Mouse (Mus musculus) lung, postnatal 10 days (tissue): ENCODE measurements around the gene Polr2i.
A peak's percentile ranks its signal among the peaks of the same experiment; 100 is the strongest.
"Not testable (repeated sequence)": the region's sequence is repeated elsewhere in the genome, so short reads cannot be mapped to it uniquely, and the experiment has no call there.

Experiments
- DNase-seq: peaks from one replicate; pipeline ENCODE4 v3.0.0; 2021

The Polr2i gene

DNA sequence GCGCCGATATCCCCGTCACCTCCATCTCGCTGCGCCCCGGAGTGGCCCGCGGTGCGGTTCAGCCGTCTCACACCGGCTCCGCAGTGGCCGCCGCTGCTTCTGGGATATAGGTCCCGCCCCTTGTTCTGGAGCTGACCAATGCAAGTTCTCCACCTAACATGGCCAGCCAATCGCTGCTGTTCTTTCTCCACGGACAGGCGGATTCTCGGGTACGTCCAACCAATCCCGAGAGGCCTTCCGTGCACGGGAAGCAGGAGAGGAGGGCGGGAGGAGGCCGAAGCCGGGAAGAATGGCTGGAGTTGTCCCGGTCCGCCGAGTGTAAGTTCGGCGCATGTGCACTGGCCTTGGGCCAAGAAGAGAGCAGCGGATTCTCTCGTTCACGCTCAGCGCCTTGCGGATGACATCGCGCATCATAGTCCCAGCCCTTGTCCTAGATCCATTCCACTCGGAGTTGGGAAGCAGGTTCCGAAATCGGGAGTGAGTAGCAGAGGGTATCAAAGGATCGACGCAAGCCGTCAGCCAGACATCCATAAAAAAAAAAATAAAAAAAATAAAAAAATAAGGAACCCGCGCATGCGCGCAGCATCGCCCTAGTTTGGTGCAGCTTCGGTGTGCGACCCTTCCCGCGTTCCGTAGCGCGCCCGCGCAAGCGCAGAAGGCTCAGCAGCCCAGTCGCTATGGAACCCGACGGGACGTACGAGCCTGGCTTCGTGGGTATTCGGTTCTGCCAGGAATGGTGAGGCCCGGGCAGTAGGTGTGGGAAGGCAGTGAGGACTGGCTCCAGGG is at the start of gene Polr2i, which contains the start of gene Tbcb:
Gene Polr2i (plus strand): TSS at position 280 of the 786 bp plus-strand sequence.
Gene Tbcb (minus strand): TSS at position 604 of the 786 bp plus-strand sequence.
- peak; percentile 99 for DNase-seq

DNA sequence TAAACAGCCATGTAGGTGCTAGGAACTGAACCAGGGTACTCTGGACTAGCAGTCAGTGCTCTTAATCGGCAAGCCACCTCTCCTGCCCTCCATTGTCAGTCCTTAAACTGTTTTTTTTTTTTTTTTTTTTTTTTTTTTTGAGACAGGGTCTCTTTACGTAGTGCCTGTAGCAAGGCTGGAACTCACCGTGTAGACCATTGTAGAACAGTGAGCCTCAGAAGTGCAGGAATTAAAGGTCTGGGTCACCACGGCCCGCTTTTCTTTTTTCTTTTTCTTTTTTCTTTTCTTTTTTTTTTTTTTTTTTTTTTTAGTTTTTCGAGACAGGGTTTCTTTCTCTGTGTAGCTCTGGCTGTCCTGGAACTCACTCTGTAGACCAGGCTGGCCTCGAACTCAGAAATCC is 48.6 kb upstream of the Polr2i start:
- not testable (repeated sequence) for DNase-seq

- DNase-seq = peak; percentile 96
These were observed 47.9 kb upstream of the Polr2i start, which contains the start of gene Cox7a1 for GRCm38 (mm10) chr7:30183879-30184289. Gene Cox7a1 (plus strand): TSS chr7:30184144.

- DNase-seq = no peak
These were observed 47.0 kb upstream of the Polr2i start for GRCm38 (mm10) chr7:30184641-30185348.

GRCm38 (mm10) chr7:30188344-30189115 is 43.2 kb upstream of the Polr2i start:
- DNase-seq = no peak

- no peak for DNase-seq
These were observed 42.6 kb upstream of the Polr2i start for GRCm38 (mm10) chr7:30189116-30189491.

DNA sequence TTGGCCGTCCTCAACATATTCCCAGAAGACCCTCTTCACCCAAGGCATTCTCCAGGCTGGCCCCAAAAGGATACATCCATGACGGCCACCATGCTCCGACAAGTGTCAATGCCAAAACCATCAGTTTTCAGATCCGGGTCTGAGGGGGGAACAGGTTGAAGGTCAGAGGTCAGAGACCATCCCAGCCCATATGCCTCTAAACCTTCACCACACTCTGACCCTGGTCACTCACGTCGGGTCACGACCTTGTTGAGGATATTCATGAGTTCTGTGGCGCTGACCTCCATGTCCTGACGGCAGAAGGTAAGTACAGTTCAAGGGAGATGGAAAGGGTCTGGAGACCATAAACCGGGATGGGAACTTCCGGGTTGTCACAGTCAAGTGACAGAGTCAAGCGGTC is 39.7 kb upstream of the Polr2i start:
- DNase-seq = no peak

DNA sequence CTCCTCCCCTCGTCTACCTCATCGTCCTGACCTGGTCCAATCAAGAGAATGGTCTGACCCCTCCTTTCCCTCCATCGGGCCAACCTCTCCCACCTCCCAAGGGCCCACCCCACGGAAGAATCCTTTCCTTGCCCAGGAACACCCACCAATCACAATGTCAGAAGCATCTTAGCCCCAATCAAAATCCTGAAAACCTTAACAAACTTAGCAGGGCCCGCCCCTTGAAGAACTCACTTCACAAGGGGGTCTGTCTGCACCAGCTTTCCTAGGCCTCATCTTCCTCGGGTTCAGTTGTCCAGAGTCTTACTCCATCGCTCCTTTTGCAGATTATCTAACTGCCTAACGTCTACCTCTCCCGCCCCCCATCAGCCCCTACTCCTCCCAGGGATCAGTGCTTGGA is 38.7 kb upstream of the Polr2i start:
- DNase-seq = no peak

DNA sequence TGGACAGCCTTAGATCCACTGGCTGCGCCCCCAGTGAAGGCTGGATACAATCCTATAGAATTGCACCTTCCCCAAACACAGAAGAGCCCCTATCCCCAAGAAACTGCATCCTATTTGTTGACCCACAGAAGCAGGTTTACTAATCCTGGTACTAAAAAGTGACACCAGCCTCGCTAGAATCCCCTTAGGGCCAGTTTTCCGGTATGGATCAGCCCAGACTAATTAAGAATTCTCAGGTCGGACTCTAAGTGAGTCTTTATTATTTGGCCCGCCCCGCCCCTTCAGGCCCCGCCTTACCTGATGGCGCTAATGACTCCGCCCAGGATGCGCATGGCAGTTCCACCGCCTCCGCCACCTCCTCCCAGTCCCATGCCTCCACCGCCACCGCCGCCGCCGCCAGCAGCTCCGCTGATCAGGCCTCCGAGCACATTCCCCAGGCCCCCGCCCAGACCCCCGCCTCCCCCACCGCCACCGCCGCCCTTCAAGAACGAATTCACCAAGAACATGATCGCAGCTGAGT is 38.1 kb upstream of the Polr2i start:
- peak; percentile 87 for DNase-seq

DNA sequence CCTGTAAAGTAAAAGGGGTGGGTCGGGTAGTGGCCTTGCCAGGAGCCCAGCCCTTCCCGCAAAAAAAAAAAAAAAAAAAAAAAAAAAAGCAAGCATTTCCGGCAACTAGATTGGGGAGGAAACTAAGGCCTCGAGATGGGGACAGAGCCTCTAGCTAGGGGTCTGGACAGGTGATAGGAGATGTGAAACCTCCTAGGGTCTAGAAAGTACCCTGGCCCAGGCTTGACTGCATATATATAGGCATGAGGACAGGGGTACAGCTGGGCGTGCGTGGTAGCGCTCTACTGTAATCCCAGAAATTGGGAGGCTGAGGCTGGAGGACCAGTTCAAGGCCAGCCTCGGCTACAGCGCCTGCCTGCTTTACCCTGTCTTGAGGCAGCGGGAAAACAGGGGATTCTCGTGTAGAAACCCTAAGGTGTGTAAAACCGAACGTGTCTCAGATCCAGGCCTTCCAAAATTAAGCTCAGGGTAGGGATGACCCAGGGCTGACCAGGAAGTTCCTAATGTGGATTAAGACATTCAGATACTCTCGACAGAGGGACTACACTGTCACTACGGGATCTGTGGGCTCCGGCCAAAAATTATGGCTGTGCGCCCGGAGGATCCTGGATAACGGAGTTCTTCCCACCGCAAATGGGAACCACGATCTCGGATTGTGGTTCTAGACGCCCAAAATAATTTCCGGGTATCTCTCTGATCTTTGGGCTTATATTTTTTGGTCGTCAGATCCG is 37.5 kb upstream of the Polr2i start:
- peak; percentile 62 for DNase-seq

DNA sequence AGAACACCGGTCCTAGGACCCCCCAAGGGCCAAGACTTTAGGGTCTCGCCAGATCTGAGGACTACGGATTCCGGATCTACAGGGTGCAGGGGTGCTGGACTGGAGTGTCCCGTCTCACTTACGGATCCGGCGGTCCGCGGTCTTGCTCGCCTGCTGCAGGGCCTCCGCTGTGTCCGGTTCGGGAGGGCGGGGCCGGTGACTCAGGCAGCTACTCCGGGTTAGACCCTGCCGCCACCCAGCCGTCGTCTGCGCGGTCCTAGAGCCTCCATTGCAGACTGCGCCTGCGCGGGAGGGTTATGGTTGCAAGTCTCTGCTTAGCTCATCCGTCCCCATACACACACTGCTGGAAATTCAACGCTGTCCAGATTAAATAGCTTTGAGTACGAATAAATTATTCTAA is 36.9 kb upstream of the Polr2i start:
- DNase-seq = peak; percentile 98

GRCm38 (mm10) chr7:30195461-30195860 is 36.3 kb upstream of the Polr2i start:
- DNase-seq = no peak

DNA sequence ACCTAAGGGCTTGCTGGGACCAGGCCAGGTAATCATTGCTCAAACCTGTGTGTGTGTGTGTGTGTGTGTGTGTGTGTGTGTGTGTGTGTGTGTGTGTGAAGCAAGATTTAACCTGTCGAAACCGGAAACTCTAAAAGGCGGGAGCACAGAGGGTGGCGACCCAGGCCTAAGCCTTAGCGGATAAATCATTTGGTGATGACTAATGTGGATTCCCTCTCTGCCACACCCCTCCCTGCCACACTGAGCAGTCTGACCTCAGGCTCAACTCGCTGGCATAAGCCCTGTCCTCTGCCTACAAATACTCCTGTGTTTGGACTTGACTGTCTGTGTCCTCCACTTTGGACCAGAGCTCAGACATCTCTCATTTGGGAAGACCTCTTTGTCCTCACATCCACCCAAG is 35.6 kb upstream of the Polr2i start:
- DNase-seq = no peak

DNA sequence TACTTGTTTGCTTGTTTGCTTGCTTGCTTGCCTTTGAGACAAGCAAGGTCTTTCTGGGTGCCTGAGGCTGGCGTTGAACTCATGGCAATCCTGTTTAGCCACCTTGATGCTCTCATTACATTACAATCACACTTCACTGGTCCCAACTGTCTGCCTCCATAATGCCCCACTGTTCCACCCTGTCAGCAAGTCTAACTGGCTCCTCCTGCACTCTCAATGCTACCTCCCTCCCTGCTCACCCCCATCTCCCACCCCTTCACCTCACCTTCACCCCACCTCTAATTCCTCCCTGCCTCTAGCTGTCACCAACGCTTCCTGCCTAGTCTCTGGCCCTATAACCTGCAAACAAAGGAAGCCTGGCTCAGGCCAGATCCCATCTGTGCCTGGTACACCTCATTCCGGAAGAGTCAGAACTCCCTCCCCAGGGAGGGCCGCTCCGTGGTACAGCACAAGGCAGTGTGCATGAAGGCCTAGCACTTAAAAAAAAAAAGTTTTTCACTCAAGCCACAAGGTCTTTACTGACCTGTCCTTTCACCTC is 34.1 kb upstream of the Polr2i start:
- no peak for DNase-seq

GRCm38 (mm10) chr7:30198481-30198971 is 33.2 kb upstream of the Polr2i start, which contains the start of gene Capns1:
Gene Capns1 (minus strand): TSS chr7:30198811.
- DNase-seq = peak; percentile 83

- DNase-seq = no peak
These were observed 32.1 kb upstream of the Polr2i start for GRCm38 (mm10) chr7:30199498-30200139.

- DNase-seq = no peak
These were observed 31.5 kb upstream of the Polr2i start for GRCm38 (mm10) chr7:30200200-30200599.

DNA sequence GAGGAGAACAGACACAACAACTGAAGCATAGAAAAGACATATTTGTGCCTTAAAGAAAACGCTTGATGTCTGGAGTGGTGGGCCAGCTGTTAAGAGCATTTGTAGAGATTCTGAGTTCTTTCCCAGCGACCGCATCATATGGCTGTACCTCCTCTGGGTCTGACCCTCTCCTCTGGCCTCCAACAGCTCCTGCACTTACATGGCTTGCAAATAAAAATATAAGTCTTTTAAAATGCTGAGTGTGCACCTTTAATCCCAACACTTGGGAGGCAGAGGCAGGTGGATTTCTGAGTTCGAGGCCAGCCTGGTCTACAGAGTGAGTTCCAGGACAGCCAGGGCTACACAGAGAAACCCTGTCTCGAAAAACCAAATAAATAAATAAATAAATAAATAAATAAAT is 31.1 kb upstream of the Polr2i start:
- DNase-seq = not testable (repeated sequence)

GRCm38 (mm10) chr7:30202895-30203690 is 28.7 kb upstream of the Polr2i start:
- peak; percentile 58 for DNase-seq

DNA sequence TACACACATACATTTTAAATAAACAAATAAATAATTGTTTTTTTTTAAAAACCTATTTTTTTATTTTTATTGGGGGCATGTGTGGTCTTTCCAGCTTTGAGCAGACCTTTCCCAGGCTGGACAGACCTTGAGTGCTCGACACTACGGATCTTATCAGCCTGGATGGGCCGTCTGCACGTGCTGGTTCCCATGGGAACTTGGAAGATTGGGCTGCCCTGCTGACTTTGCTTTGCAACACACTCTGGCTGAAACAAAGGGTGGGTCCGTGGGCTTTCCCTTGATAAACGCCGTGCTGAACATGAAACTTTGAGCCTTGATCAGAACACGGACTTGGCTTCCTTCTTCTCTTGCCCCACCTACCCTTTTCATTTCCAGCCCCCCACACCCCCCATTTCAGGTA is 27.4 kb upstream of the Polr2i start:
- no peak for DNase-seq
